Mouse (Mus musculus) ovary, adult 18-20 months (tissue): ENCODE data around the gene Cklf.
A peak's percentile ranks its signal among the peaks of the same experiment; 100 is the strongest.
"Not testable (repeated sequence)": the region's sequence is repeated elsewhere in the genome, so short reads cannot be mapped to it uniquely, and the experiment has no call there.

Experiments
- DNase-seq: peaks from one replicate; pipeline ENCODE4 v3.0.0; 2022; ENCODE audit warnings: low spot score, mixed read lengths

The Cklf gene

DNA sequence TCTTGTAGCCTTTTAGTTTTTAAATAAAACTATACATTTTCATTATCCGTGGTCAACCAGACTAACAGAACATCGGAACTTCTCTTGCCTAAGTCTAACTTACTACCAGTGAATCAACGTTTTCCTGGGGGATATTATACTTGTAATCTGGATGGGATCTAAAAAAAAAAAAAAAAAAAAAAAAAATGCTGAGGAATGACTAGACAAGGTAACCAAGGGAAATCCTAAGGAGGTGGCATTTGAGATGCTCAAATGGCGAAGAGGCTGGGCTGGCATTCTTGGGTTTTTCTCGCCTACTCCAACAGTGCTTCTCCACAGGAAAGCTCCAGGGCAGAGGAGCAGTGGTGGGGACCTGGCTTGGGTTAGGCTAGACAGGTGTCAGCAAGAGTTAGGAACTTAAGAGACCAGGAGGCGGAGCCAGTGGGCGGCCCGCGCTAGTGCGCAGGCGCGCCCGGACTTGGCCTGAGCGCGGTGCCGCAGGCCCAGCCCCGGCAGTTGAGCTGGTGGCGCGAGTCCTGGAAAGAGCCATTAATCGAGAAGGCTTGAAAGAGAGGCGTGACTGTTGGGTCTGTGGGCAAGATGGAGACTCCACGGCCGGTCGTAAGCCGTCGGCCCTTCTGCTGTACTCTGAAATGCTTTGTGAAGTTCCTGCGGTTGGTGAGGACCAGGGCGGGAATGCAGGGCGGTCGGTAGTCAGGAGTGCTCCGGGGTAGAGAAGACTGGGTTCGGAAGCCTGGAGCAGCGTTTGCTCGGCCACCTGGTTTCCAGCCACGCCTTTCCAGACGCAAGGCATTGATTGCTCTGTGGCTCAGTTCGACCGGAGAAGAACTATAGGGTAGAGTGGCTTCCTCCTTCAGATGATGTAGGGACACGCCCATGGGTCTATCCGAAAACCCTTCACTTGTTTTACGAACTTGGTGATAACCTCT is at the start of gene Cklf:
Cklf (plus strand) TSS at position 423 of the 929 bp plus-strand sequence.
- DNase-seq = peak; percentile 74

- no peak for DNase-seq
Observed at GRCm38 (mm10) chr8:104201622-104202021, 49.0 kb upstream of the Cklf start.

DNA sequence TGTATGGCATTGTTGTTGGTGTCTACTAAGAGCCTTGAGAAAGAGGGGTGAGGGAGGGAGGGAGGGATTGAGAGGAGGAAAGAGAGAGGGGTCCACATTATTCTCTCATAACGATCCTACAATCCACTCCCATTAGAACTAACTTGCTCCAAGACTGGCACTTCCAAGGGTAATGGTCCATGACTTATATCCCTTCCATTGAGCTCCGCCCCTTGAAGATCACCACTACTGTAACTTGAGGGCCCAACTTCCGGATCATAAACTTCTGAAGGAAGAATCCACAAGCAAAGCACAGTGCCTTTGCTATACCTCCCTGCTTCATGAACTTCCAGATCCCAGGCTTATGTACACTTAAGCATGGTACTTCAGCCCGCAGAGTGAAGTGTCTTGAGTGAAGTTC is 48.3 kb upstream of the Cklf start:
- no peak for DNase-seq

DNA sequence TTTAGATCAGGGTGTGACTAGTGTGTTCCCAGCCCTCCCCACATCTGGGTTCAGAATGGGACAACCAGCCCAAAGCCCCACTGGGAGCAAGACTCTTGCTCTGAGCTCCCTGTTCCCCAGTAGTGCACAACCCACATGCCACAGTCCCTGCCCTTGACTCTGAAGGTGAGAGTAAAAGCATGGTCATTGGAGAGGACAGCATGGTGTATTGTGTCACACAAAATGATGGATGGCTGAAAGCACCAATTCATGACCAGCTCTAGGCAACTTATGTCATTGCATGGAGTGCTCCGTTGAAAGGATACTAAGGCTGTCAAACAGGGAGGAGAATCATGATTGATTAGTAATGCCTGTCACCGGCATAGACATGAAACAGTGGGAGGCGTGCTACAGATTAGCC is 45.4 kb upstream of the Cklf start:
- no peak for DNase-seq

- DNase-seq = no peak
Observed at GRCm38 (mm10) chr8:104217601-104218000, 33.1 kb upstream of the Cklf start.

DNA sequence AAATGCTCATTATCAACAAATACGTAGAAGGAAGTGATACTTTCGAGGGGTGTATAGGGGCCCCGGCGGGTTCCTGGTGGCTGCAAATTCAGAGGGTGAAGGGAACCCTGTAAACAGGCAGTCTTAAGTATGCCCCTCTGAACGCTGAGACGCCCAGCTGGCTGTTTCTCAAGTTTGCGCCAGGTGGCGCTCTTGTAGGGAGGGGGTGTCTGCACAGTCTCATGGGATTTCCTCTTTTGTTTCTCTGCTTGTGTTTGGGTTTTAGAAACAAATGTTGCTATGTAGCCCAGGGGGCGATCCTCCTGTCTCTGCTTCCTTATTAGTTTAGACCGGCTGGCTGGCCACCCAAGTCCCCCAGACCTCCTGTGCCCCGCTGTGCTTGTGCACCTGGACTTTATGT is 31.6 kb upstream of the Cklf start:
- DNase-seq = no peak

DNA sequence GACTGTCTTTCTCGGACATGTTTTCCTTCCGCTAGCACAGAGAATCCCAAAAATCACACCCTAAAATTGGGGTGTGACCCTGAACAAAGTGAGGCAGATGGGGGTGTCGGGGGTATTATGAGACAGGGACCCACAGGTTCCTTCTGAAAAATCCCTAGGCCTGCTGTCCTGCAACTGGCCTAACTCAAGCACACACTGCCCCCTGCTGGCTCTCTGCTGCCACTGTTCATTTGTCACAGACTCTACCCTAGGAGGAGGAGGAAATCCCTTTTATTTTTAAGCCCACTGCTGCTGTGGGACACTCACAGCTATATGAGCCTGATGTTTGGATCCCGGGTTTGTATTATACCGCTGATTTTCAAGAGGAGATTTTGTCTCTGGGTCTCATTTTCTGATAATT is 30.9 kb upstream of the Cklf start:
- DNase-seq = peak; percentile 29

DNA sequence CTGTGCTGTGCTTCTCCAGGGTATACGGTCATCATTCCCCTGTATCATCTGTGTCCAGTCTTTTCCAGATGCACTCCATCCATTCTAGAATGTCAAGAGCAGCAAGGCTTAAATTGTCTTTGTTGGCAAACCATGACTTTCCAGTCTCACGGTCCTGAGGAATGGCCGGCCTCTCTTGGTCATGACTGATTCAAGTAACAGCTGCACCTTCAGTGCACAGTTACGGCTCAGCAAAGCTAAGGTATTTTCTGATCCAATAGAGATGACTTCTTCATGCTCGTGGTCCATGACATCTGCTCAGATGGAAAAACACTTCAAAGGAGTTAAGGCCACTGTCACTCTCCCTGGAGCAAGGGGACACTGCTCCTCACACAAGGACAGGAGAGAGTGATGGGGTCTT is 23.6 kb upstream of the Cklf start:
- DNase-seq = no peak

GRCm38 (mm10) chr8:104230377-104230776 is 20.3 kb upstream of the Cklf start:
- DNase-seq = no peak

DNA sequence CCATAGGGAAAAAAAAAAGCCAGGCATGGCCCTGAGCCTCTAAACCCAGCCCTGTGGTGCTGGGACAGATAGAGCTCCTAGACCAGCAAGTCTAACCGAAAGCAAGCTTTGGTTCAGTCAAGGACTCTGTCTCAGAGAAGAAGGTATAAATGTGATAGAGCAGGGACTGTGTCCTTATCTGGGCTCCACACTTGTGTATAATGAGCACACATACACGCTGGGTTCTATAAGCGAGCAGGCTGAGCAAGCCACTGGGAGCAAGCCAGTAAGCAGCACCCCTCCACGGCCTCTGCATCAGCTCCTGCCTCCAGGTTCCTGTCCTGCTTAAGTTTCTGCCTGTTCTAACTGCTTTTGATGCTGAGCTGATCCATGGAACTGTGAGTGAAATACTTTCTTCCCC is 18.6 kb upstream of the Cklf start:
- no peak for DNase-seq

- DNase-seq = no peak
Observed at GRCm38 (mm10) chr8:104232919-104233318, 17.7 kb upstream of the Cklf start.

DNA sequence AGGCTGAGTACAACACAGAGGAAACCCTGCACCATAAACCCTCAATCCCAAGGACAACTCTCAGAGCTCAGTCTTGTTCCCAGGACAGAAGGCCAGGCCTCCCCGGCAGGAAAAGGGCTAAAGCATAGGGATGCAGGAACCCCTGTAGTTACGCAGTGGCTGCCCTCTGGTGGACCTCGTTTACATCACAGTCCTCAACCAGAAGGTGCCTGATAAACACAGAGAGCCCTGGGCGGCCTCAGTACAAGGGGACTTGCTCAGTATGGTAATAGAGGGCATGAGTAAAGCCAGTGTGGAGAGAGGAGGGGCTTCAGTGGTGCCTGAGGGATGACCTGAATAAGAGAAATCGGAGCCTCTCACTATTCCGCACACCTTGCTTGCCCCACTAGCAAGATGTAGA is 16.1 kb upstream of the Cklf start:
- no peak for DNase-seq

GRCm38 (mm10) chr8:104239418-104239861 is 11.2 kb upstream of the Cklf start:
- no peak for DNase-seq

- no peak for DNase-seq
Observed at GRCm38 (mm10) chr8:104242038-104242644, 8.5 kb upstream of the Cklf start.

GRCm38 (mm10) chr8:104246621-104247020 is 4.0 kb upstream of the Cklf start:
- DNase-seq = no peak

DNA sequence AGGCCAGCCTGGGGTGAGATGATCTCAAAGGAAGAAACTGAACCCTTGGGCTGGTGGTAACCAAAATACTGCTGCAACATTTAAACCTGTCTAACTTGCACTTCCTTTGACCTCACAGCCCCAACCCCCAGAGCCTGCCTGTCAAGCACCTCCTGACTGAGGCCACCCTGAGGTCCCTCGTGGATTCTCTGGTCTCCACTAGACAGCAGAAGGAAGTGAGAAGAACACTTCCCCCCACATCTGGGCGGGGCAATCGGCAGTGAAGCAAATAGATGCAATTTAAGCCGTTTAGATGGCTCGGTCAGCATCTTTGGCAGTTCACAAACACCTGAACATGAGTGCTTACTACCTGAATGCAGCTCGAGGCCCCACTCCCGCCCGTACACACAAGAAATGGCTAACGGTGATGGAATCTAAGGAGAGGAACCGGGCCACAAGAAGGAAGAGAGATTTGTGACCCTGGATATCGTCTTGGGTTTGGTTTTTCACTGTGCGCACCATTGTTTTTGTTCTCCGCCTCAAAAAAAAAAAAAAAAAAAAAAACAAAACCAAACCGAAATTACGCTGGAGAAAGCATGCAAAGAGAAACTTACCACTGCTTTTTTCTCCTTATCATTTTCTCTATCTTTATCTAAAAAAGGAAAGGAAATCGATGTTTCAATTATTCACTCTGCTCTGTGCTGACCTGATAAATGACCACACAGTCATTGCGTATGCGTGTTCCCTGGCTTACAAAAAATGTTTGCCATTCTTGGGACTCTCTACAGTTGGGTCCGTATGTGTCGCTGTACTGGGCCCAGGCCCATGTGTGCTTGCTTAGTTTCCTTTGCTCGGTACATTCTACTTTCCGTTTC is 3.4 kb upstream of the Cklf start:
- DNase-seq = no peak

DNA sequence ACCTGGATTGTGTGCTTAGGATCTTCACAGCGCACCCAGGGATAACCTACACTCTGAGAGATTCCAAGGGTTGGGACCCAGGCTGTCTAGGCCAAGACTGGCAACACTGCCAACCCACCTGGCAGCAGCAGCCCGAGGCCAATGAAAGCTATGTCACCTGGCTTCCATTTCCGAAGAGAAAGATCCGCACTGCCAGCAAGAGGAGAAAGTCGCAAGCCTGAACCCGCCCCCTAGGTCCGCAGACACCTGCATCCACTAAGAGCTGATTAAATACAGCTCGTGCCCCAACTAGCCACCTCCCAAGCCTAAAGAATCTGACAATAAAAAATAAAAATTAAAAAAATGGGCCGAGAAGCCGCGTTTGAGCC is 2.8 kb upstream of the Cklf start:
- no peak for DNase-seq

DNA sequence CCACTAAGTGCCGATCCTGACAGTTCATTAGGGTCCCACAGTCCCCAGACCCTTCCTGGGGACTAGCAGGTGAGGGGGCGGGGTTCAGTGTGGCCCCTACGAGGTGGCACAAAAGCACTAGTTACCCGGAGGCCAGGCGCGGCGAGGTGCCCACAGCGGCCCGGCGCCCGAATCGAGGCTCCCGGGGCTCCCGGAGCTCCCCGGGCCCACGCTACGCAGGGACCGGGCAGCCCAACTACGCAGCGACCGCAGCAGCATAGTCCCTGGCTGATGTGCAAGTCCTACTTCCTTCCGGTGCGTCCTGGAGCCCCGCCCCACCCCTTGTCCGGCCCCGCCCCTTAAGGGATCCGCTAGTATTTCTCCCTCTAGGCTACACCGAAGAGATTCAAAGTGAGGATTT is 2.4 kb upstream of the Cklf start, which contains the start of gene Tk2:
Tk2 (minus strand) TSS at position 283 of the 400 bp plus-strand sequence.
- DNase-seq = peak; percentile 63

DNA sequence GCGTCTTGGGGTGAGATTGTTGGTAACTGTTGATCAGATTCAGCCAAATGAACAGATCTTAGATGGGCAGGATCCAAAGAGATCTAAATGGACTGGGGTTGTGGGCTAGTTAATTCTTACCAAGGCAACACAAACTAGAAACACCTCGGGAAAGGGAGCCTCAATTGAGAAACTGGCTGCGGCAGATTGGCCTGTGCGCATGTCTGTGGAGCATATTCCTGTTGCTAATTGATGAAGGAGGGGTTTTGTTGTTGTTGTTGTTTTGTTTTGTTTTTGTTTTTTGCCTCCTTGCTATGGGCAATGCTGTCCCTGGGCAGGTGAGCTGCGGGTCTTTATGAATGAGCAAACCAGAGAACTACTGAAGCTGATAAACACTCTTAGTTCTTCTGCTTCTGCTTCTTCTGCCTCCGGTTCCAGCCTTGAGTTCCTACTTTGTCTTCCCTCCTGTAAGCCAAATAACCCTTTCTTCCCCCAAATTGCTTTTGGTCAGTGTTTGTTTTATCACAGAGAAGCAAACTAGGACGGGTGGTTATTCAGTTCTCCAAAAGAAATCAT is 1.1 kb upstream of the Cklf start:
- no peak for DNase-seq

DNA sequence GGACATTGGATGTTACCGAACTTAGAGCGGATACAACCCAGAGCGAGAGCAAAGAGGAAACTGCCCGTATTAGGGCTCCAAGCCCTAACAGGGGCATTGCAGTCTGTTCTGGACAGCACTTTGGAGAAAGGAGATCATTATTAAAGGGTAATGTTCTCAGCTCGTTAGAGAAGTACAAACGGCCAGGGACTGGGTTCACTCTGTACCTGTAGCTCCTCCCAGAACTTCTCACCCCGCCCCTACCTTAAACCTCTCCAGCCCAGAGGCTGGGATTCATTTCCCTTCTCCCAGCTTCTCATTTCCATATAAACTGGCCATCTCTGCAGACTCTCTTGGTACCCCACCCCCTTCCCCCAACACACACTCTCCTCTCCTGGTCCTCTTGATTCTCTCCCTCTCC is 800 bp downstream of the Cklf start:
- DNase-seq = no peak

DNA sequence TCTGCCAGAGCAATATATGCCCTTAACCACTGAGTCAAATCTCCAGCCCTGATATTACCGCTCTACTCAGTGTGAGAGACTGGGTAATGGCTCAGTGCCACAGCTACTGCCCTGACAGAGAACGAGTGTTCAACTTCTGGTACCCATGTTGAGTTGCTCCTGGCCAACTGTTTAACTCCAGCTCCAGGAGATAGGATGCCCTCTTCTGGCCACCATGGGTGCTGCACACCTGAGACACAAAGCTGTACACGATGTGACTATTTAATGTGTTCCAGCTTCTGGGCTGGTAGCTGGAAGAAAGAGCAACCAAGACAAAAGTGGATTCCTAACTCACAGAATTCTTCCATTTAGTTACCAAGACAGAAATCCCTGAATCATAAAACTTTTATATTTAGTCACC is 2.4 kb downstream of the Cklf start:
- no peak for DNase-seq

DNA sequence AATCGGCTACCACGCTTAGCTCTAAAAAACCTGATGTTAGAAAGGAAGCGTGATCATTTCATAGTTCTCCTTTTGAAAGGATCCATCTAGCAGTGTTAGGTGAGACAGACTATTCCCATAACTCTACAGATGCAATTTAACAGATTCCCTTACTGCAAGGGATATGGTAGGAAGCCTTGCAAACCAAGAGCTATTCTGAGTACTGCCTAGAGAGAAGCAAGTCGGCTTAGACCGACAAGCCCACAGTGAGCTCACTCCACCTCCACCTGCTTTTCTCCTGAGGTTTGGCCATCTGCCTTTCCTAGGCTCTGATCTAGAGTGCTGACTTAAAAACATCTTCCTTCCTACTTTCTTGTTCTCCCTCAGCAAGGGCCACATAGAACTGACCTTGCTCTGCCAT is 11.1 kb downstream of the Cklf start:
- not testable (repeated sequence) for DNase-seq
